In genomic region chr9:49608191-49608590, GRCm38 (mm10) we compare ENCODE assay signal across 27 mouse cellular contexts.
DNase-seq lines count a peak whose midpoint lies in the region; TF ChIP-seq lines count a peak whose summit lies in the region.
"Had no signal": no experiment of that assay in that cellular context is flagged by ENCODE, and none has a peak within 500 bp of the region (broad histone marks: within the 10 kb centered on the region; RNA-seq: fewer than 3 reads in every experiment).

No protein-coding gene starts in this region.

- no peak overlapping the region for H3K4me3 ChIP-seq in myocyte
- H3K4me3 ChIP-seq: embryonic facial prominence, embryonic 10.5 days; embryonic facial prominence, embryonic 13.5 days; forebrain, embryonic 10.5 days; forebrain, embryonic 13.5 days; gastrocnemius, adult 2 months; heart, embryonic 10.5 days; heart, embryonic 13.5 days had no signal

- H3K79me2 ChIP-seq in myocyte (ENCODE audit: control insufficient read depth, insufficient read depth) = peaks cover 53% of the 10 kb centered on the region

- peaks cover under 1% of the 10 kb centered on the region for H3K36me3 ChIP-seq in myocyte (ENCODE audit: control insufficient read depth, insufficient read depth)
- H3K36me3 ChIP-seq: embryonic facial prominence, embryonic 10.5 days; embryonic facial prominence, embryonic 13.5 days; forebrain, embryonic 10.5 days; G1E; heart, embryonic 10.5 days; heart, embryonic 13.5 days had no signal

- no peak overlapping the region for H3ac ChIP-seq in myocyte (ENCODE audit: control insufficient read depth, insufficient read length)

- TF ChIP-seq POLR2A in myocyte (IDR thresholded peaks at IDR 0.05; ENCODE audit: insufficient read length, low read depth) = no peak

- H3K4me2 ChIP-seq in myocyte (ENCODE audit: low read depth) = no peak overlapping the region
- H3K4me2 ChIP-seq: embryonic facial prominence, embryonic 13.5 days; forebrain, embryonic 13.5 days; heart, embryonic 13.5 days; hindbrain, embryonic 14.5 days had no signal

- DNase-seq in heart, adult 11 months = peak; percentile 48
- no peak for DNase-seq in heart, adult 9 months (ENCODE audit: low spot score in 2 of 2)
- DNase-seq in 3T3-L1 (ENCODE audit: low read depth, low spot score) = peak; percentile 87
- DNase-seq in NIH3T3 (ENCODE audit: low read depth) = peak; percentile 76
- DNase-seq in right cerebral cortex, postnatal 36 days (ENCODE audit: low spot score in 2 of 2) = no peak
- DNase-seq: adrenal gland, adult 8-10 months; cerebellum, adult 11 months; cerebellum, adult 2 months; cerebellum, adult 9-11 months; cerebellum, postnatal 25 days; embryo, embryonic 11 days; gastrocnemius, adult 2 months; gastrocnemius, postnatal 14 days; heart, adult 18-20 months; heart, postnatal 14 days; heart, postnatal 4 days; kidney, adult 18-20 months had no signal

- H3K27me3 ChIP-seq in myocyte (ENCODE audit: control insufficient read depth, insufficient read depth, insufficient read length) = no peaks in the 10 kb centered on the region
- H3K27me3 ChIP-seq: CH12.LX; embryonic facial prominence, embryonic 13.5 days; forebrain, embryonic 13.5 days; heart, embryonic 13.5 days had no signal

TF ChIP-seq in myocyte, 11 proteins besides CTCF, POLR2A, EP300 and RAD21:
- TF ChIP-seq MYOD1 (IDR thresholded peaks at IDR 0.05; ENCODE audit: control insufficient read depth in 1 of 3, insufficient read length in 2 of 3, low read depth in 2 of 3) = no peak
- TF ChIP-seq MAX (IDR thresholded peaks at IDR 0.05; ENCODE audit: low read depth) = no peak
- TF ChIP-seq CEBPB (IDR thresholded peaks at IDR 0.05; ENCODE audit: insufficient read depth, poor library complexity, severe bottlenecking) = peak; percentile 60; the same call in 1 of the 2 replicates
TF ChIP-seq in myocyte: peak in this region for 1.

Comparison
In these comparisons a context has a peak if more than half of its experiments do, and no peak if none do; other contexts are left out.
1. DNase-seq: peak in heart, adult 11 months (single experiment), 3T3-L1 (single experiment) and NIH3T3 (single experiment); none in heart, adult 9 months (0 of 2) and right cerebral cortex, postnatal 36 days (0 of 2).